Mouse (Mus musculus): Measurements from ENCODE around the gene Cd96. TPM values are rescaled to one million over a fixed set of nuclear protein-coding genes. Genes with fewer than 3 reads are reported as not detected.
"Not testable (repeated sequence)": the region's sequence is repeated elsewhere in the genome, so short reads cannot be mapped to it uniquely, and the experiment has no call there.

Cd96 gene
- 0.43 and 0.55 TPM in 2 replicates for polyA plus RNA-seq (2015; fragmentation: Nextera tagmentation; extraction: Ambion mirVana)

DNA sequence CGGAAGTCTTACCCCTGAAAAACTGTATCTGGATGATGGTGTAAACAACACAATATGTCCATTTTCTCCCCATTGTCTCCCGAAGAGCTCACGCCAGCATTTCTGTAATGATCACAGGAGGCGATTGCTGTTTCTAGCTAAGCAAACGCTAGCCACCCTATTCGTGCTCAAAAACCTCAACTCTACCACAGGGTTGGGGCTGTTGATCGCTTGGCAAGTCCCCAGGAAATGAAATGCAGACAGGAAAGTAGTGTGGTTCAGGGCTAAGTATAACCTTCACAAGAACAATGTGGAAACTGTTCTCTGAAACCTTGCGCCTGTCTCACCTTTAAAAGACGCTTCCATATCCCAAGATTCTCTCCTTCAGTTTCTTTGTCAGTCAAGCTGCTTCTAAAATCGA is at the start of gene Cd96:
Gene Cd96, minus strand, starts transcription at position 232 of the 400 bp plus-strand sequence.
- no peaks in the 10 kb centered on the region for H3K9me3 ChIP-seq
- no peak within 1 kb of the TSS for H3K9ac ChIP-seq
- no peak within 1 kb of the TSS for H3K27ac ChIP-seq
- H3K27me3 ChIP-seq: no peaks in the 10 kb centered on the region
- H3K4me2 ChIP-seq: no peak within 1 kb of the TSS
- ATAC-seq (ENCODE audit: insufficient number of reproducible peaks, low FRiP score, low TSS enrichment, low read depth): no peak
- H3K4me3 ChIP-seq: no peak within 1 kb of the TSS
- no peaks in the 10 kb centered on the region for H3K4me1 ChIP-seq
- 67% methylated on average over 10 of the region's 10 CpGs for WGBS
- H3K36me3 ChIP-seq: no peaks in the 10 kb centered on the region

DNA sequence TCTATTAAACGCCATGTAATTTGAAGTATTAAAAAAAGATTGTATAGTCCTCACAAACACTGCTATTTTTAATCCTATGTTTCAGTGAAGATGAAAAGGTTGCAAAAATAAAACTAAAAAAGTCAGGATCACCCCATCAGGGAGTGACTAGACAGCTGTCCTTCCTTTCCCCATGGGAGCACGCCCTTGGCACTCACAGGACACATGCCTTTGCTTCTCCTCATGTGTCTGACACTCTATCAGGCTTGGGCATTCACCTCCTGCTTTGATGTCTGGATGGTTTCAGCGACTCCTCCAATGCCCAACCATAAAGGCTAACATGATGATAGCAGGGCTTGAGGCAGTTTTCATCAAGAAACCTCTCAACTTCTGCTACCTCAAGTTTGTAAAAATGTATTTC is 46.9 kb upstream of the Cd96 start:
- Histone ChIP-seq H3K9me3 (no peaks in the 10 kb centered on the region), H3K4me3 (no peak overlapping the region), H3K27ac (no peak overlapping the region), H3K4me1 (no peaks in the 10 kb centered on the region), H3K36me3 (no peaks in the 10 kb centered on the region), H3K4me2 (no peak overlapping the region), H3K9ac (no peak overlapping the region), H3K27me3 (no peaks in the 10 kb centered on the region)
- 68% methylated on average over 3 of the region's 3 CpGs for WGBS
- ATAC-seq (ENCODE audit: insufficient number of reproducible peaks, low FRiP score, low TSS enrichment, low read depth): no peak

GRCm38 (mm10) chr16:46165305-46165704 is 45.3 kb upstream of the Cd96 start:
- Histone ChIP-seq H3K4me3 (no peak overlapping the region), H3K4me1 (no peaks in the 10 kb centered on the region), H3K27ac (no peak overlapping the region), H3K9ac (no peak overlapping the region), H3K27me3 (no peaks in the 10 kb centered on the region), H3K9me3 (no peaks in the 10 kb centered on the region), H3K36me3 (no peaks in the 10 kb centered on the region), H3K4me2 (no peak overlapping the region)
- WGBS: 62% methylated on average over 4 of the region's 4 CpGs
- ATAC-seq (ENCODE audit: insufficient number of reproducible peaks, low FRiP score, low TSS enrichment, low read depth): no peak

- not testable (repeated sequence) for H3K9me3 ChIP-seq; H3K27ac ChIP-seq; H3K9ac ChIP-seq; H3K4me3 ChIP-seq; H3K4me1 ChIP-seq; ATAC-seq (ENCODE audit: insufficient number of reproducible peaks, low FRiP score, low TSS enrichment, low read depth); H3K4me2 ChIP-seq; H3K27me3 ChIP-seq; H3K36me3 ChIP-seq
- WGBS: 97% methylated on average over 13 of the region's 16 CpGs
Measured at GRCm38 (mm10) chr16:46154832-46155231, 34.8 kb upstream of the Cd96 start, which contains the start of gene Gm4737. TSS of gene Gm4737 (minus strand) at chr16:46155077.

- Histone ChIP-seq H3K9me3 (no peaks in the 10 kb centered on the region), H3K4me2 (no peak overlapping the region), H3K4me3 (no peak overlapping the region), H3K36me3 (no peaks in the 10 kb centered on the region), H3K9ac (no peak overlapping the region), H3K27me3 (no peaks in the 10 kb centered on the region), H3K27ac (no peak overlapping the region), H3K4me1 (no peaks in the 10 kb centered on the region)
- no peak for ATAC-seq (ENCODE audit: insufficient number of reproducible peaks, low FRiP score, low TSS enrichment, low read depth)
Measured at GRCm38 (mm10) chr16:46151141-46151540, 31.1 kb upstream of the Cd96 start.

- WGBS: 49% methylated on average over 3 of the region's 3 CpGs
- H3K9me3 ChIP-seq: no peaks in the 10 kb centered on the region
Measured at GRCm38 (mm10) chr16:46148661-46149341, 28.8 kb upstream of the Cd96 start.

DNA sequence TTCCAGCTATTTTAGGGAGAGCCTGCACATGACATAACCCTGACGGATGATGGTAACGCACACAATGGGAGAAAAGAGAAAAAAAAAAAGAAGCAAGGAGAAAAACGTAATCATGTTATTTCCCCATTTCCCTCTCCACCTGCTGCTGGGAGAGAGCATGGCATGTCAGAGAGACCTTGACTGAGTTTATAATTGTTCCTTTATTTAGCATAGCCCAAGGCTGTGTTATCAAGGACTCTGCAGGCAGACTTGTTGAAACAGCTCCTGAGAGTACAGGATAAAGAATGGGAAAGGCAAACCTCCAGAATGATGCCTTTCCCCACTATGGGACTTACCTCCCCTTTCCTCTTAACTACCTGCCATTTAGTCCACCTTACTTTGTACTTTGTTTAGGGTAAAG is 26.9 kb upstream of the Cd96 start:
- no peak overlapping the region for H3K4me3 ChIP-seq
- no peaks in the 10 kb centered on the region for H3K4me1 ChIP-seq
- H3K36me3 ChIP-seq: no peaks in the 10 kb centered on the region
- H3K27me3 ChIP-seq: no peaks in the 10 kb centered on the region
- WGBS: 79% methylated on average over 3 of the region's 3 CpGs
- H3K9me3 ChIP-seq: no peaks in the 10 kb centered on the region
- no peak overlapping the region for H3K27ac ChIP-seq
- no peak overlapping the region for H3K4me2 ChIP-seq
- H3K9ac ChIP-seq: no peak overlapping the region
- no peak for ATAC-seq (ENCODE audit: insufficient number of reproducible peaks, low FRiP score, low TSS enrichment, low read depth)

More at GRCm38 (mm10) chr16:46148661-46149341, 28.8 kb upstream of the Cd96 start:
- no peak overlapping the region for H3K27ac ChIP-seq
- H3K36me3 ChIP-seq: no peaks in the 10 kb centered on the region
- H3K4me2 ChIP-seq: no peak overlapping the region
- no peaks in the 10 kb centered on the region for H3K4me1 ChIP-seq
- ATAC-seq (ENCODE audit: insufficient number of reproducible peaks, low FRiP score, low TSS enrichment, low read depth): no peak
- H3K9ac ChIP-seq: no peak overlapping the region
- no peaks in the 10 kb centered on the region for H3K27me3 ChIP-seq
- H3K4me3 ChIP-seq: no peak overlapping the region

DNA sequence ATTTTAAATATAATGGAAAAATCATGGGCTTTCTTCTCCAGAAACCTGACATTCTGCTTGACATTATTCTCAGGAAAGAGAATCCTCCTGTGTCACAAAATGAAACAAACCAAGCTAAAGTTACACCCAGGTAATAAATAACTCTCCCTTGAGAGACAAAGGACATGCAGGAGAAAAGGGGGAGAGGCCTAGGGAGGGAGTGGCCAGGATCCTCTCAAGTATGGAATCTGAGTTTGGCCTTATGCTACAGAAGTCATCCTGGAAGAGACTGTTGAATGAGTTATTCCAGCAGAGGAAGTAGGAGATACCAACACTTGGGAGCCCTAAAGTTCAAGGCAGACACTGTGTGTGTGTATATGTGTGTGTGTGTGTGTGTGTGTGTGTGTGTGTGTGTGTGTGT is 2.2 kb upstream of the Cd96 start:
- no peak overlapping the region for H3K27ac ChIP-seq
- ATAC-seq (ENCODE audit: insufficient number of reproducible peaks, low FRiP score, low TSS enrichment, low read depth): no peak

DNA sequence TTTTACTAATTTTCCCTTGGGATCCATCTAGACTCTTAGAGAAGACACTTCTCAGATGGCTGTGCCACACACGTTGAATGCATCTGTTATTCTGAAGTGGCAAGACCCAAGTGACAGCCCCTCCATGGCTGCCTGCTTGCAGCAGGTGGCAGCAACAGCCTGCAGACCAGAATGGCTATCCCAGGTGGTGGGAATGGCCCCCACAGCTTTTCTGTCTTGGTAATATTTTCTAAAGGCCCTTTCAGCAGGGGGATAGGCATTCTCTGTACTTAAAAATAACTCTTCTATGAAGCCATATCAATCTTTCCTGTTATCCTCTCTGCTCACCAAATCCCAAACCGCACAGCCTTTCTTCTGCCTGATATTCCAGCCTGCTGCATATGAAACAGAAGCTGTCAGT is 1.4 kb upstream of the Cd96 start:
- Histone ChIP-seq H3K27ac (no peak overlapping the region), H3K9ac (no peak overlapping the region), H3K4me2 (no peak overlapping the region), H3K36me3 (no peaks in the 10 kb centered on the region), H3K4me1 (no peaks in the 10 kb centered on the region), H3K9me3 (no peaks in the 10 kb centered on the region), H3K4me3 (no peak overlapping the region), H3K27me3 (no peaks in the 10 kb centered on the region)
- 51% methylated on average over 2 of the region's 2 CpGs for WGBS
- no peak for ATAC-seq (ENCODE audit: insufficient number of reproducible peaks, low FRiP score, low TSS enrichment, low read depth)

More for the DNA sequence above, 2.2 kb upstream of the Cd96 start:
- Histone ChIP-seq H3K4me3 (no peak overlapping the region), H3K9me3 (no peaks in the 10 kb centered on the region), H3K36me3 (no peaks in the 10 kb centered on the region), H3K4me2 (no peak overlapping the region), H3K27me3 (no peaks in the 10 kb centered on the region), H3K9ac (no peak overlapping the region), H3K4me1 (no peaks in the 10 kb centered on the region)

DNA sequence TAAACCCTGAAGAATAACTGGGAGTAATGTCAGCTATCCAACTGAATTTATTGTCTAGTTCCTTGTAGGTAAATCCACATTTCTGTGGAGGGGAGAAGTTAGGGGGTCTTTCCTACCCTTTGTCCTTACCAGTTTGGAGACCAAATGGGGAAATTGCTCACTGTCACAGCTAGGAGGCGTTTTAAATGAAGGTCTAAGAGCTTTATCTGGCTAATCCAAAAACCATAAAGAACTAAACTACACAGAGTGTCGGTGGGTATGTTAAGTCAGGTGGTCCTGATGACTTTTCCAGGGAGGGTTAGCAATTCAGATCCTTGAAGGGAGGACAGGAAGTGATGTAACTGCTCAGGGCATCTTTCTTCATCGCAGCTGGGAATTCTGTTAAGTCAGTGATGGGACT is 556 bp upstream of the Cd96 start:
- Histone ChIP-seq H3K27me3 (no peaks in the 10 kb centered on the region), H3K9me3 (no peaks in the 10 kb centered on the region), H3K27ac (no peak overlapping the region), H3K36me3 (no peaks in the 10 kb centered on the region), H3K4me1 (no peaks in the 10 kb centered on the region), H3K4me2 (no peak overlapping the region), H3K4me3 (no peak overlapping the region), H3K9ac (no peak overlapping the region)
- 40% methylated on average over 3 of the region's 3 CpGs for WGBS
- ATAC-seq (ENCODE audit: insufficient number of reproducible peaks, low FRiP score, low TSS enrichment, low read depth): no peak

DNA sequence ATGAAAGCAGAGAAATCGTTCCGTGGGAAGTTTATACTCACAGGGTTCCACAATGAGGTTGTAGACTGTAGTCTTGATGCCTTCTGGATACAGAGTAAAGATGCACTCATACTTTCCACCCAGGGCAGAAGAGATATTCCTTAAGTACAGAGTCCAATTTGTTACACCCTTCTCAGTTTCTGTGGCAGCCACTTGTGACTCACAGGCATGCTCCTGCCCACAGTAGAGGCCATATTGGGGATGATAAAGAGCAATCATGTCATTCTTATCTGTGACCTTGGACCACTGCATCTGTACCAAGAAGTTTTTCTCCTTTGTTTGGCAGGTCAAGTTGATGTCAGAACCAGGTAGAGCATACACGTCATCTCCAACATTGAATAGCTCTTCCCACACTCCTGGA is 2.4 kb downstream of the Cd96 start:
- Histone ChIP-seq H3K27ac (no peak overlapping the region), H3K9ac (no peak overlapping the region), H3K4me2 (no peak overlapping the region), H3K36me3 (no peaks in the 10 kb centered on the region), H3K27me3 (no peaks in the 10 kb centered on the region), H3K4me3 (no peak overlapping the region), H3K9me3 (no peaks in the 10 kb centered on the region), H3K4me1 (no peaks in the 10 kb centered on the region)
- ATAC-seq (ENCODE audit: insufficient number of reproducible peaks, low FRiP score, low TSS enrichment, low read depth): no peak
- 90% methylated on average over 3 of the region's 3 CpGs for WGBS

DNA sequence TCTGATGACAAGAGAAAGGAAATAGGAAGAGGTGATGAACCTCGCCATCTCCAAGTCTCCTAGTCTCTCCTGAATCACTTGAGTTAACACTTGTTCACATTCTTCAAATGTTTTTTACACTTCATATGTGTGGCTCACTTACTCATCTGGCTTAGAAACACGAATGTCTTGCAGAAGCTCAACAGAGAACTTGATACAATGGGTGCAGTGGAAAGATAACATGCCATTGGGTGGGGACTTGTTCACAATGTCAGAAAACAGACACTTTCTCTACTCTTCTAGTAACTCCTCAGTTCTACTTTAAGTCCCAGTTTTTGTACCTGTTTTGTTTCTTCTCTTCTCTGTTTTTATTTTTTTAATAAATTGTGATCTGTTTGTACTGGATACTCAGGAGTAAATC is 5.3 kb downstream of the Cd96 start:
- H3K9ac ChIP-seq: no peak overlapping the region
- no peak overlapping the region for H3K4me2 ChIP-seq
- 51% methylated on average over 2 of the region's 2 CpGs for WGBS
- no peaks in the 10 kb centered on the region for H3K27me3 ChIP-seq
- H3K36me3 ChIP-seq: no peaks in the 10 kb centered on the region
- no peak for ATAC-seq (ENCODE audit: insufficient number of reproducible peaks, low FRiP score, low TSS enrichment, low read depth)
- no peak overlapping the region for H3K27ac ChIP-seq
- no peak overlapping the region for H3K4me3 ChIP-seq
- no peaks in the 10 kb centered on the region for H3K9me3 ChIP-seq
- H3K4me1 ChIP-seq: no peaks in the 10 kb centered on the region

DNA sequence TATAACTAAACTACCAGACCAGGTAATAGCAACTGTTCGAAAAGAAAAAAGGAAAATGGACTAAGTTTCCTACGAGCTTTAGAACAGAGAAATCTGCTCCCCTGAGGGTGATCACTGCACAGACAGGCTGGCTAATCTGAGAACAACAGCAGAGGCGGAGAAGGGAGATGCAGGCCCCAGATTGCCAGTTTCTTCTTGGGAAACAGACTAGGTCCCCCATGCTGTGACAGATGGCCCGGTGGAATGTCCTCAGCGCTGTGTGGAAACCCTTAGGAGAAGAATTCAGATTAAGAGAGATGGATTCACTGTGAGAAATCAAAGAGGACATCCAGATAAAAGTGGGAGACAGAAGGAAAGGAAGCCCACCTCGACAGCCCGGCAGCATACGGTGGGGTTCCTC is 10.5 kb downstream of the Cd96 start:
- WGBS: 67% methylated on average over 8 of the region's 8 CpGs
- Histone ChIP-seq H3K27me3 (no peaks in the 10 kb centered on the region), H3K4me2 (no peak overlapping the region), H3K9me3 (no peaks in the 10 kb centered on the region), H3K9ac (no peak overlapping the region), H3K4me1 (no peaks in the 10 kb centered on the region), H3K27ac (no peak overlapping the region), H3K4me3 (no peak overlapping the region), H3K36me3 (no peaks in the 10 kb centered on the region)
- ATAC-seq (ENCODE audit: insufficient number of reproducible peaks, low FRiP score, low TSS enrichment, low read depth): no peak
